Mouse (Mus musculus): ENCODE measurements at regions not wholly inside any gene's neighbourhood (a gene's known extent, or its start where the extent isn't known, plus 50 kb on each side); places are given as distances from the start of the nearest gene placed in this dataset.

DNA sequence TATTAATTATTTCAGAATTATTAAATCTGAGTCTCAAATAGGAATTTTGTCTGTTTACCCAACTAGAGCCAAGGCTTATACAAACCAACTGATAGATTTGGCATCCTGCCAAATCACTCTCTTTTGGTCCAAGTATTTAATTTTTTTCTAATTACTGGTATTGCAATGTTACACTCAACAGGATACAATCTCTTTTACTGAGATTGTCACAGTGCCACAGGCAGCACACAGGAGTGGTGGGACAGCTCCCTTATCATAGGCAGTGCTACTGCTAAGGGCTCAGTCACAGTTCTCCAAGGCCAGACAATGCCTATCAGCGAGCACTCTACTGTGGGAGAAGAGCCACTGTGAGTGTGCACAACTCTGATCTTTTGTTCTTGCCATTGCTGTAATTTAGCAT, 396.9 kb downstream of the Med10 start:
- TF ChIP-seq EP300 (IDR thresholded peaks at IDR 0.05; ENCODE audit: low read length) (no peak), USF1 (IDR thresholded peaks at IDR 0.05; ENCODE audit: low read depth, low read length) (no peak)
